Mouse (Mus musculus) CD8-positive naive resting alpha-beta T cell, adult 2 months (primary cell): ENCODE measurements around the gene Dppa2.

Source experiments
- DNase-seq, 2 experiments: peaks; one replicate each; pipeline ENCODE4 v3.0.0; 2022; ENCODE audit warnings: low read depth in 2 of 2, low spot score in 2 of 2

Dppa2 gene

DNA sequence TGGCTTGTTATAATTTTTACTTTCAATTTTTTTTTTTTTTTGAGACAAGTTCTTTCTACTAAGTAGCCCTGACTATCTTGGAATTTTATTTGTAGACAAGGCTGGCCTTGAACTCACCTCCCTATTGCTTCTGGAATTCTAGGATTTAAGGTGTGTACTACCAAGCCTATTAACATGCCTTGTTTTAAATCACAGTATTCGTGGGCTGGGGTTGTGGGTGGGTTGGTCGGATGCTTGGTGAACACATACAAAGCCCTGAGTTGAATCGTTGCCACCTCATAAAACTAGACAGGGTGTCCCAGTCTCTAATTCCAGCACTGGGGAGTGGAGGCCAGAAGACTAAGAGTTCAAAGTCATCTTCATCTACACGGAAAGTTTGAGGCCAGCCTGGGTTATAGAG lies 31.6 kb downstream of the Dppa2 start:
- no peak for DNase-seq

- no peak for DNase-seq
Observed at GRCm38 (mm10) chr16:48344193-48344592, 40.5 kb downstream of the Dppa2 start.

- no peak for DNase-seq
Observed at GRCm38 (mm10) chr16:48347246-48347645, 43.5 kb downstream of the Dppa2 start.

DNA sequence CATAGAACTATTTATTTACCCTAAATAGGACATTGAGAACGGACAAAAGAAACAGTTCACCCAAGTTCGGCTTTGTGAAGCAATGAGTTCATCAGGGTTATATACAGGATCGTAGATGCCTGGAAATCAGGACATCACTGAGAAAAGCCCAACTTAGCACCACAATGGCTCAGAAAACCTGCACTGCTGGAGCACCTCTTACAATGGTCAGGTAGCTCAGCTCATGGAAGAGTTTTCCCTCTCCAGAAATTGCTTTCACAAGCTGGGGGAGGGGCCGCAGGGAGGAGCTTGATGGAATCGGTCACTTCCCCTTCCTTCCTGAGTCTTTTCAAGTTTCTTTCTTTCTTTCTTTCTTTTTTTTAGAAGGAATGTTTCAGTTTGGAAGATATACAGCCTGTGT lies 52.0 kb downstream of the Dppa2 start:
- DNase-seq = no peak

DNA sequence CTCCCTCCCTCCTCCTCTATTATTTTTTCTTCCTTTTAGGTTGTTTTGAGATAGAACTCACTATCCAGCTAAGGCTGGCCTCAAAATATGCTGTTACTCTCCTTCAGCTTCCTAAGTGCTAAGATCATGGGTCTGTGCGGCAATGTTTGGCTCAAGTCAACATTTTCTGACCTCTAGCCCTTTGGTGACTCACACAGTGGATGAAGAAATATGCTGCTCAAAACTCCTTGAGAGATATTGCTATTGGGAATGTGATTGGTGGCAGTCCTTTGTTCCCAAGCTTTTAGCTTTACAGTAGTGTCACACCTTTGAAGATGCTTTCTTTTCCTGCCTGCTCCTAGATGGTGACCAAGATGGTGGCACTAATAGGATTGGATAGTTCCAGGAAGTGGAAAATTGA lies 52.7 kb downstream of the Dppa2 start:
- no peak for DNase-seq

- no peak for DNase-seq
Observed at GRCm38 (mm10) chr16:48360887-48361286, 57.2 kb downstream of the Dppa2 start.

DNA sequence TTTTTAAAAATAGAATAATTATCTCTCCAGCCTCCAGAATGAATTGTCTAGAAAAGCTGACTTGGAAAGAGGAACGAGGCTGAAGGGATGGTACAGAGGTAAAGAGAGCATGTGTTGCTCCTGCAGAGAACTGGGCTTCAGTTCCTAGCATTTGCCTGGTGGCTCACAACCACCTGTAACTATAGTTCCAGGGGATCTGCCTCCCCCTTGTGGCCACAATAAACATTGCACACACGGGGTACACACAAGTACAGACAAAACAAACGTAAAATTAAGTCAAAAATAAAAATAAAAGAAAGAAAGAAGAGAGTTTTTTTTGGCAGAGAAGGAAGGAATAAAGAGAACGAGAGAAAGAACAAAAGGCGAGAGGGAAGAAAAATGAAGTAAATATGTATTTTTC lies 63.1 kb downstream of the Dppa2 start:
- no peak for DNase-seq

DNA sequence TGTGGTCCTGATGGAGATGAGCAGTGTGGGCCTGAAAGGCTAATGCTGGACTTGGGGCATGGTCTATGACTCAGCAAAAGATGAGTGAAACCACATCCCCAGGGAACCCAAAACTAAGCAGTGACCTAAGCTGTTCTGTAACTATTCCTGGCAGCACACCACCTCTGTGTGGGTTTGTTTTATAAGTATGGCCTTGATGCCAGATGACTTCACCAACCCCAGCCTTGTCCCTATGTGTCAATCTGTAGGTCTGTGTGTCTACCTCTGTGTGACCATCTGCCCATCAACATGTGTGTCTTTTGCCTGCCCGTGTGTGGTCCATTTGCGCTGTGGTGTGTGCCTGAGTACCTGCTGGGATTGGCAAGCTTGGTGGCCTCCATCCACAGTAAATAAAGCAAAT lies 64.4 kb downstream of the Dppa2 start:
- no peak for DNase-seq
